Mouse (Mus musculus) thymus, adult 18-20 months (tissue): Measurements from ENCODE around the gene Pfdn4.
"Not testable (repeated sequence)": the region's sequence is repeated elsewhere in the genome, so short reads cannot be mapped to it uniquely, and the experiment has no call there.

Experiments used
- DNase-seq, 2 experiments: peaks; one replicate each; pipeline ENCODE4 v3.0.0; 2022; ENCODE audit warnings: mixed read lengths in 2 of 2

The Pfdn4 gene

GRCm38 (mm10) chr2:170496154-170496930 is at the start of gene Pfdn4:
Pfdn4 (plus strand) TSS chr2:170496428.
- no peak for DNase-seq

GRCm38 (mm10) chr2:170446843-170447383 is 49.3 kb upstream of the Pfdn4 start:
- DNase-seq, result no peak

GRCm38 (mm10) chr2:170447651-170448050 is 48.6 kb upstream of the Pfdn4 start:
- no peak for DNase-seq

- peak; percentile 12 to 15 for DNase-seq
Observed at GRCm38 (mm10) chr2:170450933-170451332, 45.3 kb upstream of the Pfdn4 start.

GRCm38 (mm10) chr2:170453809-170454208 is 42.4 kb upstream of the Pfdn4 start:
- not testable (repeated sequence) for DNase-seq

GRCm38 (mm10) chr2:170459183-170459582 is 37.0 kb upstream of the Pfdn4 start:
- DNase-seq, result no peak

- no peak for DNase-seq
Observed at GRCm38 (mm10) chr2:170459805-170460204, 36.4 kb upstream of the Pfdn4 start.

- no peak for DNase-seq
Observed at GRCm38 (mm10) chr2:170461652-170462051, 34.6 kb upstream of the Pfdn4 start.

- no peak for DNase-seq
Observed at GRCm38 (mm10) chr2:170464817-170465216, 31.4 kb upstream of the Pfdn4 start.

GRCm38 (mm10) chr2:170468009-170468408 is 28.2 kb upstream of the Pfdn4 start:
- DNase-seq, result no peak

- no peak for DNase-seq
Observed at GRCm38 (mm10) chr2:170469616-170470308, 26.5 kb upstream of the Pfdn4 start.

GRCm38 (mm10) chr2:170470591-170470990 is 25.6 kb upstream of the Pfdn4 start:
- no peak for DNase-seq

- no peak for DNase-seq
Observed at GRCm38 (mm10) chr2:170474125-170474524, 22.1 kb upstream of the Pfdn4 start.

GRCm38 (mm10) chr2:170475164-170475563 is 21.1 kb upstream of the Pfdn4 start:
- no peak for DNase-seq

- no peak for DNase-seq
Observed at GRCm38 (mm10) chr2:170476215-170476614, 20.0 kb upstream of the Pfdn4 start.

- DNase-seq, result no peak
Observed at GRCm38 (mm10) chr2:170476643-170477042, 19.6 kb upstream of the Pfdn4 start.

- DNase-seq, result no peak
Observed at GRCm38 (mm10) chr2:170482019-170482540, 14.1 kb upstream of the Pfdn4 start.

GRCm38 (mm10) chr2:170483914-170484313 is 12.3 kb upstream of the Pfdn4 start:
- DNase-seq, result no peak

- DNase-seq, result no peak
Observed at GRCm38 (mm10) chr2:170487202-170487601, 9.0 kb upstream of the Pfdn4 start.

- DNase-seq, result no peak
Observed at GRCm38 (mm10) chr2:170487890-170488502, 8.2 kb upstream of the Pfdn4 start.

GRCm38 (mm10) chr2:170494784-170495710 is 1.2 kb upstream of the Pfdn4 start:
- no peak for DNase-seq

- no peak for DNase-seq
Observed at GRCm38 (mm10) chr2:170497091-170497566, 901 bp downstream of the Pfdn4 start, which contains the start of gene Cyp24a1. Cyp24a1 (minus strand) TSS chr2:170497145.
